Mouse (Mus musculus) hematopoietic stem cell, adult 5-6 weeks (primary cell): ENCODE results near the gene Amacr. TPM values are rescaled to one million over a fixed set of nuclear protein-coding genes. Genes with fewer than 3 reads are reported as not detected.

ENCODE experiments used
- ATAC-seq, 2 experiments: fragments of 125-278 bp in 1 of 2; replicated peaks in 1 of 2; 2 replicates each; pipeline ENCODE4 v1.8.0; 2016 to 2017; ENCODE audit warnings: inconsistent platforms in 2 of 2, mild to moderate bottlenecking in 2 of 2, moderate number of reproducible peaks in 2 of 2, low read depth in 1 of 2, moderate TSS enrichment in 1 of 2; ENCODE audit not compliant: low FRiP score in 2 of 2, poor library complexity in 2 of 2, severe bottlenecking in 2 of 2, insufficient read depth in 1 of 2, low TSS enrichment in 1 of 2
- total RNA-seq: library from RNA; stranded (forward); fragments of 172-1452, 232-1000 nt; gene quantifications from 2 replicates; pipeline ENCODE4 v1.2.3, GENCODE M21; 2017

The Amacr gene
- total RNA-seq, 1 experiment from 2014 or later, result 10.6 TPM

DNA sequence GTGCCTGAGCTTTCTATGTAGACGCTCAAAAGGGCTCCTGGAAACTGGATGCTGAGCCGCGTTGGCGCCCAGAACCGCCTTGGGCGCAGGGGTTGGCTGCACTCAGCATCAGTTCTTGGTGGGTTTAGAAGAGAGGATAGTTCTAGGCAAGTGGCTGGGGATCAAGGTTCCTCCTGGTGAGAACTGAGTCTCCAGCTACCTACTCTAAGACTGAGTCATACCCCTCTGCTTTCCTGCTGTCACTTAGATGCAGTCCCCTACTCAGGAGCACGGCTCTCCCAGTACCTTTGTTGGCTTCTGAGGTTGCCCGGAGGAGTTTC lies 55.8 kb downstream of the Amacr start:
- ATAC-seq, result no peak

DNA sequence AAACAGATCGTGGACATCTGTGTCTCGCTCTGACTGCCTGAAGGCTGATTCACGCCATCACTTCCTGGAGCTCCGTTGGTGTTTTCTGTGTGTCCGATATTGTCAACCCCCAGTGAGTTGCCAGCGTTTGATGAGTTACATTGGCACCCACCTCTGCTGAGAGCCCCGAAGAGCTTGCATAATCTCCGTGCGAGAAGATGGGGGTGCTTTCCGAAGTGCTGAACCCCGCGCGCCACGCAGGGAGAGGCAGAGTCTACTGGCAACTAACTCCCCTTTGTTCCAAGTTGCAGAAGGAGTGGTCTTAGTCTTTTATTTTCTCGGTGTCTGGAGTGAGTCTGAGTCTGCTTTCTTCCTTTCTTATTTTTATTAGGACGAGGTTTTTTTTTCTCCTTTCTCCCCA lies 56.2 kb downstream of the Amacr start, which contains the start of gene Rxfp3:
Rxfp3 (minus strand) TSS at position 281 of the 400 bp plus-strand sequence.
- no peak for ATAC-seq

DNA sequence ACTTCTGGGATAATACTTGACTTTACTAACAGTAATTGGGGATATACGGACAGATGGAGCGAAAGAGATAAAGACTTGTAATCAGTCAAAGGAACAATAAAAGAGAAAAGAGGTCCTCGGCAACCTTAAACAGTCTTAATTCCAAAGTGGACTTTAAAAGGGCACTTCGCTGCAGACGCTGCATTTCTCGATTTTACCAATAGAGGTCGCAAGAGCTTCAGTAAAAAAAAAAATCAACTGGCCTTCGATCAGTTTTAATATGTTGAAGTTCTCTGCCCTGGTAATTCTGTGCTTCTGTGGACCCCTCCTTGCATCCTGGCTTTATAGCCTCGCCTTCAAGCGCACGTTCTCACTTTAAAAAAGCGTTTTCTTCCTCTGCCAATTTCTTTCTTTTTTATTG lies 56.9 kb downstream of the Amacr start:
- no peak; a peak in 1 of 4 replicates for ATAC-seq

DNA sequence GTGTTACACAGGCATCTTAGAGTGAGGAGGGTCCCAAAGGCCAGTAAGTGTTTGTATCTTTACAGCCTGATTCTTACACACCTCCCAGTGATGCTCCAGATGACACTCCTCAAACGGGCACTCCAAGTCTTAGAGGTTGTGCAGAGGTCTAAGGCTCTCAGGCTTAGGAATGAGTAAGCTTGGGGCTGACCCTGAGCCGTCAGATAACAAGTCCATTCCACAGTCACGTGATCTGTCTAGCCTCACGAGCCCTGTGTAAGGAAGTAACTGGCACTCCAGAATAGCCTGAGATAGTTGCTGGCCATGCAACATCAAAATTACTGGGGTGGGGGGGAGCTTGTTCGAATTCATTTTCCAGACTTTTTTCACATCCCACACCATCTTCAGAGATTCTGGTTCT lies 58.5 kb downstream of the Amacr start:
- ATAC-seq, result no peak

DNA sequence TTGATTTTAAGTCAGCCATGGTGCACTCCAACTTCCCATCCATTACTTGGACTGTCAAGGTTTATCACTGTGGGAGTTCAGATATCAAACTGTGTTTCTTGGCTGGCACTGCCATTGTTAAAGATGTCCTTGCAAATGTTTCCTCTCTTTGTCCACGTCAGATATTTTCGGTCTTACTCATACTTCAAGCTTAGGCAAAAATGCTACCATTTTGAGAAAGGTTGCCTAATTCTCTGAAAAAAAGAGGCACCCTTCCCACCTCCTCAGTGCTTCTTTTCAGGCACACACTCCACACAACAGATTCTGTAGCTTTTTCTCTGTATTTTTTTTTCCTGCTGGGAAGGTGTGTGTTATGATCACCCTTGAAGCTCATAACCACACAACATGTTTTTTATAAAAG lies 59.7 kb downstream of the Amacr start:
- ATAC-seq, result no peak

DNA sequence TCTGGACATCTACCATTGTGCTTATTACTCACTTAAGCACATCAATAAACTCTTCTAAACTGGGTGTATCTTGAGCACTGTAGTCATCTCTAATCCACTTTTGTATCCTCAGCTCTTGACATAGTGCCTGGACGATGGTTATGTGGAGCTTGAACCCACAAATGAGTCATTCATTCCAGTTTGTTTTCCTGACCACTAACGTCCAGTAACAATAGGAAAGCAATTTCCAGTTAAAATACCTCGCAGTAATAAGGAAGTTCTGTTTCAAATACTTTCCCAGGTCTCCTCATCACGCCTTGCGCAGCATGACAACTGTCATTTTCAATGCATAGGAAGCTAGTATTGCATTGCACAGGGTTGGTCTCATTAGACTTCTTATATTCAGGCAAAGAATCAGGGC lies 61.3 kb downstream of the Amacr start:
- no peak for ATAC-seq

Other genes starting within 250 kb of the Amacr start
- not detected in 2 replicates for gene C1qtnf3, start 29.4 kb upstream of the Amacr start, total RNA-seq
- not detected in 2 replicates for gene Slc45a2, start 19.0 kb downstream of the Amacr start, total RNA-seq
- gene Rxfp3, start 56.2 kb downstream of the Amacr start, total RNA-seq, result not detected in 2 replicates
- 0.74 and 1.7 TPM in 2 replicates for gene Adamts12, start 83.0 kb downstream of the Amacr start, total RNA-seq